Mouse (Mus musculus) monocyte, adult 2 months (primary cell): ENCODE data around the gene Sarnp.
"Not testable (repeated sequence)": the region's sequence is repeated elsewhere in the genome, so short reads cannot be mapped to it uniquely, and the experiment has no call there.

Source experiments
- DNase-seq, 2 experiments: peaks; one replicate each; pipeline ENCODE4 v3.0.0; 2022; ENCODE audit warnings: low spot score in 2 of 2, low read depth in 1 of 2

Sarnp gene

DNA sequence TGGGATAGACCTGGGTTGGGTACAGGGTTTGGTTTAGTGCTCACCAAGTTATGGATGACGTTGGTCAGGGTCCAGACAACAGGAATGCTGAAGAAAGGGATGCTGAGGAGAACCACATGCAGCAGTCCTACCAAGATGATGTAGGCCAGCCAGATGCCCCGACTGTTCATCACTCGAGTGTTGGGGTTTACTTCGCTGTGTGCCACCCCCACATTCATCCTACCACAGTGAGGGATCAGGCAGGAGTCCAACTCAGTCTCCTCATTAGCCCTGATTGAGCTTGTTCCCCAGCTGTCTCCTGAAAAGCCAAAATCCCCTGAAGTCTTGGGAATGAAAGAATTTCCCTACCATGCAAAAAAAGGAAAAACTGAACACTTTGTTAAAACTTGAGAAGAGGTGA lies 3.1 kb downstream of the Sarnp start:
- DNase-seq: no peak

DNA sequence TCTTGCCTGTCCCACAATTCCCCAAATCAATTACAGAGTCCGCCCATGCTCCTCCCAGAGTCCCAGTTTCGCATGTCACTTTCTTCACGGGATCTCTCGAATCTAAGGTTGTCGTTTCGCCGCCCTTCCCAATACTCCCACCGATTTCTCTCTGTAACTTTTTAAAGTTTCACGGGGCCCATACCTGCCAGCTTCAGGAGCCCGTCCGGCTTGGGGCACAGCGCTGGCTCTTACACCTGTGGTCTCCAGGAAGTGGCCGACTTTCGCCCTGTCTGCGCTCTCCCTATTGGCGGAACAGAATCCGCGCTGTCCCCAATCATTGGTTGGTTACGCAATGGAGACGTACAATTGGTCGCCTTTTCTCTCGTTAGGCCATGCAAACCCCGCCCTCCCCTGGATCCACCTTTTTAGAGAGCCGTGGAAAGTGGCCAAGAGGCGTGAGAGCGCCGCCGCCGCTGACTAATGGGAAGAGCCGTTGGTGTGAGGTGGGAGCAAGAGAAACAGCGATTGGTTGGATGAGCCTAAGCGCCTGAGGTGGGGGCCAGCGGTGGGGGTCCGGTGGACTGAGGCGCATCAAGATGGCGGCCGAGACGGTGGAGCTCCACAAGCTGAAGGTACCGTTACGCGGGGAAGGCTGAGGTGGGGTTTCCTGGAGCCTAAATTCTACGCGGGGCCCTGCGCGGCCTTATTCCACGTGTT lies 4.4 kb downstream of the Sarnp start, which contains the start of gene Ormdl2:
Gene Ormdl2 (minus strand): TSS at position 288 of the 699 bp plus-strand sequence.
- peak; percentile 97 to 99 for DNase-seq

DNA sequence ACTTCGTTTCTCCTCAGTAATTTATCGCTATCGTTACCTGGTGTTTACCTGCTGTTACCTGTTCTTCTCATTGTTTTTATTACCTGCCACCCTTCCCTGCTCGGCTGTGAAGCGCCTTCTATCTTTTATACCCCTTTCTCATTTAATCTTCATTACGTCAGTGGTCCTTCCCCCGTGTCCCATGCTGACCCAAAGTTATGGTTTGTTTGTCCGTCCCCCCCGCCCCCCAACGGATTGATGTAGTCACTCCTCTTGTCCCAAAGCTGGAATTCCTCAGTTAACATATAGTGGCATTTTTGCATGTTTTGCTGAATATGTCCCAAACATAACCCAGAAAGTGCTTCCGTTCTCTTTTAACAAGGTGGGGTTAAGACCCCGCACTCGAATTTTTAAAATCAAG lies 5.0 kb downstream of the Sarnp start:
- DNase-seq: no peak

DNA sequence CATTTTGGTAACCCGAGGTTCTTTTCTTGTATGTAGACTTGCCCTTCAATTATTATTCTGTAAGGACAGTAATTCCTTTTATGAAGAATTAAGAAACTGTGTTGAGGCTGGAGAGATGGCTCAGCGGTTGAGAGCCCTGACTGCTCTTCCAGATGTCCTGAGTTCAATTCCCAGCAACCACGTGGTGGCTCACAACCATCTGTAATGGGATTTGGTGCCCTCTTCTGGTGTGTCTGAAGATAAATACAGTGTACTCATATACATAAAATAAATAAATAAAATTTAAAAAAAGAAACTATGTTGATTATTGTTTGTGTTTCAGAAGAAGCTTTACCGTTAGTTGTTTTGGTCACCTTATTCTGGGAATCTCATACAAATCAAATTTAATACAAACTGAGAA lies 6.0 kb downstream of the Sarnp start:
- DNase-seq: not testable (repeated sequence)

DNA sequence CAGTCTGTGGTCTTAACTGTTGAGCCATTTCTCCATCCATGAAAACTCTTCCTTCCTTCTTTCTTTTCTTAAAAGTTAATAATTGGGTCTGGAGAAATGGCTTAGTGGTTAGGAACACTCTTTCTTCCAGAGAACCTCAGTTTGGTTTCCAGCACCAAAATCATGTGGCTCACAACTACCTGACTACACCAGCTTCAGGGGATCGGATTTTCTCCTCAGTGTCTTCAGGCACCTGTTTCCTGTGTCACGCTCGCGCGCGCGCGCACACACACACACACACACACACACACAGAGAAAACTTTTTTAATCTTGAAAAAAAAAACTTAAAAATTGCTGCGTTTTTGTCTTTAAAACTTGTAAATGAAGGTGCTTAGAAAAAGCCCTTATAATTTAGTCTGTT lies 6.7 kb downstream of the Sarnp start:
- no peak for DNase-seq

DNA sequence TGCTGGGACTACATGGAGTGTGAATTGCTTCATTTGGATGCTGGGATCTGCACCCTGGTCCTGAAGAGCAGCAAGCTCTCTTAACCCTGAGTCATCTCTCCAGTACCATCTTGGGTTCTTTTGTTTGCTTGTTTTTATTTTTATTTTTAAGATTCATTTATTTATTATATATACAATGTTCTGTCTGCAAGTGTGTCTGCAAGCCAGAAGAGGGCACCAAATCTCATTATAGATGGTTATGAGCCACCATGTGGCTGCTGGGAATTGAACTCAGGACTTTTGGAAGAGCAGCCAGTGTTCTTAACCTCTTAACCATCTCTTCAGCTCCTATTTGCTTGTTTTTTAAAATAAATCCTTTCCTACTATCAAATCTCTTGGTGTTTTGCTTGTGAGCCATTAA lies 20.3 kb downstream of the Sarnp start:
- no peak for DNase-seq

DNA sequence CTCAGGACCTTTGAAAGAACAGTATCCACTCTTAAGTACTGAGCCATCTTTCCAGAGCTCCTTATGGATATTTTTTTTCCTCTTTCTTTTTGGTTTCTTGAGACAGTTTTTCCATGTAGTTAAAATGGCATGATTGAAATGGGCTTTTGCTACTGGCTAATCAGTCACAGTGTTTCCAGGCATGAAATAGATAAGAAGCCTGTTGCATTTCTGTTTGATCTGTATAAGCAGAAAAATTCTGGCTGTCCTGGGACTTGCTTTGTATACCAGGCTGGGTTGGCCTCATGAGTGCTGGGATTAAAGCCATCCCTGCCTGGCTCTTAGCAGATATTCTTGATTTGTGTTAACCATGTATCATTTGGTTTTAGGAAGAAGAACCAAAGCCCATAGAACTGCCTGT lies 22.3 kb downstream of the Sarnp start:
- DNase-seq: no peak

DNA sequence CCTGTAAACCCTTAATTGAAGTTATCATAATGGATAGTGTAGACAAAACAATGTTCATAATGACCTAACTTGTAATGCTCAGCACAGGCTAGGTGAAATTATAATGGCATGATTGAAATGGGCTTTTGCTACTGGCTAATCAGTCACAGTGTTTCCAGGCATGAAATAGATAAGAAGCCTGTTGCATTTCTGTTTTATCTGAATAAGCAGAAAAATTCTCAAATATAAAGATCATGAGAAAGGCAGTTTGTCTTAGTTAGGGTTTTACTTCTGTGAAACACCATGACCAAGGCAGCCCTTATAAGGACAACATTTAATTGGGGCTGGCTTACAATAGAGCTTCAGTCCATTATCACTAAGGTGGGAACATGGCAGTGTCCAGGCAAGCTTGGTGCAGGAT lies 23.5 kb downstream of the Sarnp start:
- no peak for DNase-seq

DNA sequence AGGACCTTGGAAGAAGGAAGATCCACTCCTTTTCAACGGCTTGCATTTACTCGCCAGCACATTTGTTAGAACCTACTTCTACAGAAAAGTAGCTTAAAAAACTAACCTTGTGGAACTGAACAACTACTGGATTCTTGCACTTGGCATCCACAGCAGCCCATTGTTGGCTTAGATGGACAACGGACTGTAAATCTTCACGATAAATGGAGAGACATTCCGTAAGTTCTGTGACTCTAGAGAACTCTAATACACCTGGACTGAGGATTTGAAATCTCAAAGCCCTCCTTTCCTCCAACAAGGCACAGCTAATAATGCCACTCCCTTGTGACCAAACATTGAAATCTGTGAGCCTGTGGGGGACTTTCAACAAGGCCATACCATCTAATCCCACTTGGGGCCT lies 26.1 kb downstream of the Sarnp start:
- no peak for DNase-seq

DNA sequence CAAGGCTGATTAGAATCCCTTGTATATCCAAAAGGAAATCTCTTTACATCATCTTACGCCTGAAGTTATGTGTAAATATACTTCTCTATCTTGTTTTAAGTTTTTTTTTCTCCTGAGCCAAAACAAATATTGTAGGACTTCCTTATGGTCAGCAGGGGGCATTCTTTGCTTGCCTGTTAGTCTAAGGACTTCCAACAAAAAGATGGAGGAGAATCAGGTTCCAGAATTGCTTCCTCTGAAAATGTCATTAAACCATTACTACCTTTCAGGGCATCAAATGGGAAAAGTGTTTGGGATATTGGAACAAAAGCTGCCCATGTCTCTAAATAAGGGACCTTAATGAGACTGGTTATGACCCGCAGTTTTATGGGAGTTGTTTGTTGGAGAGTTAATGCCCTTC lies 28.4 kb downstream of the Sarnp start:
- DNase-seq: no peak

DNA sequence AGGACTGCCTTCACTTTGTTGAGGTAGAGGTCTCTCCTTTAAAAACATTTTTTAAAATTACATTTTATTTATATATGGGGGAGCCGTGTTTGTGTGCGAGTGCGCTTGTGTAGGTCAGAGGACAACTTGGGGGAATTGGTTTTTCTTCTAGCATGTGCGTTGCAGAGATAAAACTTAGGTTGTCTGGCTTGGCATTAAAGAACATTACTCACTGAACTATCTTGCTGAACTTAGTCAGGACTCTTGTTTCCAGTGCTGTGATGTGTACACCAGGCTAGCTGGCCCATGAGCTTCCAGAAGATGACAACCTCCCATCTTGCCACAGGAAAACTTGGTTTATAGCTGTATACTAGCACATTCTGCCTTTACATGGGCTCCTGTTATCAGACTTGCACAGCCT lies 29.5 kb downstream of the Sarnp start:
- DNase-seq: no peak

DNA sequence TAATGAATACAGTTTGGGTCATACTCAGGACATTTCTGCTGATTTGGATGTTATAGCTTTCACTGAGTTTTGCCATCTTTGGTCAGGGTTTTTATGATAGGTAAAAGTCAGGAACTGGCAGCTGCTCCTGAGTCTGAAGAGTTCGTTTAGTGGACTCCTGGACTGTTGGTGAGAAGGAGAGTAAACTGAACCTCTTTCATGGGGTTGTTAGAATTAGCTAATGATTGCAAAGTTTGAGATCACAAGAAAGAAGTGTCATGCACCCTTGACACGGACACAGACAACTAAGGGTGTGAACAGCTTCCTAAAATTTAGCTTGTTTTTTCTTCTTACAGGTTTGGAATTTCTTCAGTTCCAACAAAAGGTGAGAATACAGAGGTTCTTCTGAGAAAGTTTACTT lies 31.3 kb downstream of the Sarnp start:
- no peak for DNase-seq

DNA sequence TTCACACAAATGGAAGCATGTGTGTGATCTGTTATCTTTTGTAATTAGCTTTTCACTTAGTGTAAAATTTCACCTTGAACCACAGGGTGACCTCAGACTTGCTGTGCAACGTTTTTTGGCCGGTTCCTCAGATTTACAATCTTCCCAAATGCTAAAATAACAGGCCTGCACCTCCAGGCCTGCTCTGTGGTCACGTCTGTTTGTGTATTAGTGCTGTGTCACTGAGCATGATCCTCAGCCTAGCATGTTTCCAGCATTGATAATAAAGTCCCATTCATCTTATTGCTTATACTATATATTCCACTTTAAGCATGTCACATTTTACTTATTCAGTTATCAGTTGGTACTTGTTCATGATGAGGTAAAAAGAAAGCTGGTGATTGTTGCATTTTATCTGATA lies 33.2 kb downstream of the Sarnp start:
- DNase-seq: no peak

DNA sequence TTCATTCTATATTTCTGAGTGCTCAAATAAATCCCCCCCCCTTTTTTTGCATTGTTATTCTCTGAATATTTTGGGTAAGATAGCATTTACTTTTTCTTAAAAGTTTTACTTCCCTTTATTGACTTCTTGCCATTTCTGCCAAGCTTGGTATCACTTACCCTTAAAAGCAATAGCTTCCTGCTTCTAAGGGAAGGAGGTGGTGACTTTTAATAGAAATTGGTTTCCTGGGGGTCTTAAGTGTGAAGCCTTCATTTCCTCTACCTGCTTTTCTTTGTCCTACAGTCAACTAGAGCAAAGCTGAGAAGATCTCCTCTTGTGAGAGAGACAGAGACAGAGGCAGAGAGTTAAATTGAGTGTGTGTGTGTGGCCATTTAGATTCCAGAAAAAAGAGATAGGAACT lies 44.0 kb downstream of the Sarnp start:
- no peak for DNase-seq

DNA sequence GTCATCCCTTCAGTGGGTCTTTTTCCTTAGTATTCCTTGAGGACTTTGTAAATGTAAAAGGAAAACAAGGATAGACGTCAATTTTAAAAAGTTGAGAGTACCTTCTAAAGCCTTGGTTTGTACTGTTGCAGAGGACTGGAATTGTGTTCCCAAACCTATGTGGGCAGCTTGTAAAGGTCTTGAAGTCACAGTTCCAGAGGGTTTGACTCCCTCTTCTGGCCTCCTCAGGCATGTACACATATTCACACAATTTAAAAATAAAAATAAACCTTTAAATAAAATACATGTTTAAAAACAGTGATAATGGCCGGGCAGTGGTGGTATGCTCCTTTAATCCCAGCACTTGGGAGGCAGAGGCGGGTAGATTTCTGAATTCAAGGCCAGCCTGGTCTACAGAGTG lies 48.9 kb downstream of the Sarnp start:
- DNase-seq: no peak

DNA sequence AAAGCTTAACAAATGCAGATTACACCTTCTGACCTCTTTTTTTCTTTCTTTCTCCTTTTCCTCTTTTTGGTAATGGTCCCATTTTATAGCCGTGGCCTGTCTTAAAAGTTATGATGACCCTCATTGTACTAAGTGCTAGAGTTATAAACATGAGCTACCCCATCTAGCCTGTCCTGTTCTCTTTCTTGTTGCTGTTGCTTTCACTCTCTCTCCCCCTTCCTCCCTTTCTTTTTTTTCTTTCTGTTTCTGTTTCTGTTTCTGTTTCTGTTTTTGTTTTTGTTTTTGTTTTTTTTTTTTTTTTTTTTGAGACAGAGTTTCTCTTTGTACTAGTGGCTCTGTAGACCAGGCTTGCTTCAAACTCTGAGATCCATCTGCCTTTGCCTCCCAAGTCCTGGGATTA lies 49.4 kb downstream of the Sarnp start:
- DNase-seq: no peak

DNA sequence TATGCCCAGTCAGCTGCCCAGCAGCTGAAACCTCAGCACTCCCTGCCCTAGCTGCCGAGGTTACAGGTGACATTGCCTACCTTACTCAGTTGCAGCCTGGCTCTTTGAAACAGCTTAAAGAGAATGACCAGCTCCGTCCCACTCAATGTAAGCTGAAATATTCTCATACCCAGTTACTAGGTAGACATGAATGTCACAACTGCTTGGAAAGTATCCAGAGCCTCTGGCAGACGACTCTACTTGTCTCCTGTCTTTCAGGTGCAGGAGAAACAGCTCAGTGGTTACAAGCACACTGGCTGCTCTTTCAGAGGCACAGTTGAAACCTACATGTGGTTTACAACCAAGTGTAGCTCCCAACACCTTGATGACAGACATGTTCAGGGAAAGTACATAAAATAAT lies 53.2 kb downstream of the Sarnp start:
- DNase-seq: no peak

DNA sequence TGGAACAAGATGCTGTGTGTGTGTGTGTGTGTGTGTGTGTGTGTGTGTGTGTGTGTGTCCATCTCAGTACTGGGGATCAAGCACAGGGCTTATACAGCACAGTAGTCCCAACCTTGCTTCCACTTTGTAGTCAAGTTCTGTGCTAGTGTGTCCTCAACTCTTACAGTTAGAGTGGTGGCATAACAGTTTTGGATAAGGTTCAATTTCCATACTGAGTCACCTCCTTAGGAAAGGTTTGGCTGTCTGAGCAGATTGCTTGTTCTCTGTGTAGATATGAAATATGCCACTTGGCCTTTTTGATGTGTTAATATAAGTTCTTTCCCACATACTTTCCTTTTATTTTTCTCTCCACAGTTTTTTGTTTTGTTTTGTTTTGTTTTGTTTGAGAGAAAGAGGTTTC lies 61.2 kb downstream of the Sarnp start:
- DNase-seq: no peak

DNA sequence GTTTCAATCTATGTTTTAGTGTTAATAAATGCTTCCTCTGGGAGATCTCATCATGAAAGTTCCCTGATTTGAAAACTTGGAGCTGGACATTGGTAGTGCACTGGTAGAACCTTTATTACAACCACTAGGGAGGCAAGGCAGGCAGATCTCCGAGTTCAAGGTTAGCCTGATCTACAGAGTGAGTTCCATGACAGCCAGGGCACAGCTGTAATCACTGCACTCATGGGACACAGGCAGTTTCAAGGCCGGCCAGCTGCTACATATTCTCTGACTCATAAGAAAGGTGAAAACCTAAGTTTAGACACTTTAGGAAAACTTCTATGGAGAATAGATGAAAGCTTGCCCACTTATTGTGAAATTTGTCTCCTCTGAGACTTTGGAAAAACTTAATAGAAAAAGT lies 61.7 kb downstream of the Sarnp start:
- DNase-seq: no peak

DNA sequence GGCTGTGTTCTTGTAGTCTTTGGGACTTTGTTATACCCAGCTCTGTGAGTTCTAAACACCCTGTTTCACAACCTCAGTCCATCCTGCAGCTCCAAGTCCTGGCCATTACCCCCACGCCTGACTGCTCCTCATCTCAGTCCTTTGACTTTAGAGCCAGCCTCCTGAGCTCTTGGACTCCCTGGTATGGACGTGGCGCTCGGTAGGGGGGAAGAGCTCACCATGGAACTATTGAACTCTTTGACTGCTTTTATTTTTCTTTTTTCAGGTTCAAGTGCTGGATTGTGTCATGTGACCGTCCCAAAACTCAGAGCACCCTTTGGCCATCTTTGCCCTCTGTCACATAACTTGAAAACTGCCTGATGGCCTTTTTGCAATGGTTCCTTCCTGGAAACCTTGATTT lies 64.9 kb downstream of the Sarnp start:
- no peak for DNase-seq

DNA sequence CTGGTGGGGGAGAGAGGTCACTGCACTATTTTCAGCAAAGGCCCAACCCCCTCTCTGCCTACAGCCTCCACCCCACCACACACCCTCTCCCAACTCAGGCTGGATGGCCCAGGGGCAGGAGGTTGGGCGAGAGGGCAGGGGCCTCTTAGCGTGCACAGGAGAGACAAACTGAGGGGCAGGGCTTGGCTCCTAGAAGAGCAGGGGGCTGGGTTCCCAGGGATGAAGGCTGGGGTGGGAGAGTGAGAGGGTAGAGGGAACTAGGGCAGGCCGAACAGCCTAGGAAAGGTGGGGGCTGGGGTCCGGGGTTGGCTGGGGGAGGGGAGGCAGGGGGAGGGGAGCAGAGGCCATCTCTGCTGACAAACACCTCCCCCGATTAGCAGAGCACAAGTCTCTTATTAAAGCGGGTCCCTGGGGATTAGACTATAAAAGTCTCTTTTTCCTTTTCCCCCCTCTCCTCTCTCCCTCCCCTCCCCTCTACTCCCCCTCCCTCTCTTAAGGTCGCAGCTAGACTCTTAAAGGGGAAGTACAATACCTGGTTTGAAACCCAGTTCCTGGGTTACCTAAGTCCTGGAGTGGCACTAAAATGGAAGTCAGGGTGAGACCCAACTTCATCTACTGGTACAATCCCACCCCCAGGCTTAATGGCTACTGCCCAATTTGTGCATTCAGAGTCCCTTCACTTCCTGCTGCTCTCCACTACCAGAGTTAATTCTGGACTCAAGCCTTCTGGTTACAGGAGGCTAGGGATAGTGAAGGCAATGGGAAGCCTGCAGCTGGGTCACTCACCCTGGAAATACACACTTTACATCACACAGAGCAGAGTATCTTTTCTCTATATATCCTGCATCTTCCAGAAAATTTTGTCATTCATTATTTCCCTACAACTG lies 72.1 kb downstream of the Sarnp start:
- DNase-seq: no peak

DNA sequence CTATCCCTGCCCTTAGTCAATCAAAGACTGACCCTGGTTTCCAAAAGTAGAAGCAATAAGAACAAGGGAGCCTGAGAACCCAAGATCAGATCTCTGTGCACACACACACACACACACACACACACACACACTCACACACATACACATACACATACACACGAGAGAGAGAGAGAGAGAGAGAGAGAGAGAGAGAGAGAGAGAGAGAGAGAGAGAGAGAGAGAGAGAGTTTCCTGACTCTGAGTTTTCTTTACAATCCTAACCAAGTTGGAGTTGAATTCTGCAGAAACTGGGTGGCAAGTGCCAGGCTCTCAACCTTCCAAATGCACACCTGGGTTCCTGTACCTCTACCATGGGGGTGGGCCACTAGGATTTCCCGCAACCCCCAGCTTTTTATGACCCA lies 72.7 kb downstream of the Sarnp start:
- no peak for DNase-seq
